Comparison of ENCODE assay signal across 12 mouse cellular contexts in the genomic region with DNA sequence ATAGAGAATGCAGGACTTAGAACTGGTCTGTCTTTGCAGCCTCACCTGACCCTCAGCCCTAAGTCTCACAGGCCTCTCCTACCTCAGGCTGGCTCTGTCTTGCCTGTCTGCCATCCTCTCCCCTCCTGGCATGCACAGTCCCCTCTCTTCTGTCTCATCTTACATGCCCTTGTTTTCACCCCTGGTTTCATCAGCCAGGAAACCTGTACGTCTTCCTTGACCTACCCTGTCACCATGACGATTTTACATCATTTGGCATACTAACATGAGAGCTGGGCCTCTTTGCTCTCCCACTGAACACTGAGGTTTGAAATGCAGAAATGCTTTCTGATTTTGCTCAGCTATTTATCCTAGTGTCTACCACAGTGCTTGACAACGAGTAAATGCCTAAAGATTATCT.
"Had no signal": no experiment of that assay in that cellular context is flagged by ENCODE, and none has a peak within 500 bp of the region (broad histone marks: within the 10 kb centered on the region; RNA-seq: fewer than 3 reads in every experiment).

No protein-coding gene starts in this region.

- H3K27ac ChIP-seq: limb, embryonic 15.5 days; liver, embryonic 12.5 days; stomach, postnatal 0 days had no signal

- H3K4me2 ChIP-seq: limb, embryonic 15.5 days; liver, embryonic 12.5 days; lung, embryonic 14.5 days; midbrain, embryonic 11.5 days had no signal

- H3K9ac ChIP-seq: limb, embryonic 15.5 days; liver, embryonic 12.5 days; lung, embryonic 14.5 days had no signal

- H3K9me3 ChIP-seq: limb, embryonic 15.5 days; liver, embryonic 12.5 days had no signal

- H3K36me3 ChIP-seq: limb, embryonic 15.5 days; liver, embryonic 12.5 days had no signal

- H3K27me3 ChIP-seq: limb, embryonic 15.5 days; liver, embryonic 12.5 days had no signal

- ATAC-seq: liver, embryonic 12.5 days; midbrain, embryonic 16.5 days had no signal

- H3K4me3 ChIP-seq: limb, embryonic 15.5 days; liver, embryonic 12.5 days had no signal

- H3K4me1 ChIP-seq: liver, embryonic 12.5 days had no signal

- DNase-seq: kidney, postnatal 14 days; layer of hippocampus, adult 9-11 months; layer of hippocampus, postnatal 36 days; lung, embryonic 14.5 days; lung, postnatal 10 days; lung, postnatal 4 days; thymus, postnatal 4 days had no signal
